Mouse (Mus musculus): ENCODE measurements at regions not wholly inside any gene's neighbourhood (a gene's known extent, or its start where the extent isn't known, plus 50 kb on each side); places are given as distances from the start of the nearest gene placed in this dataset.
A peak's percentile ranks its signal among the peaks of the same experiment; 100 is the strongest.

- no peak for TF ChIP-seq CTCF (IDR thresholded peaks at IDR 0.05)
- DNase-seq = peak; percentile 48
- intact Hi-C loops (cut with DNase I) = loop anchor here (5.0 to 10.0 kb wide), 2 partner anchors 152 to 295 kb away; no protein-coding TSS in a partner anchor
- H3K27ac ChIP-seq = no peak overlapping the region
- no peak overlapping the region for H3K4me3 ChIP-seq
These were observed 153.9 kb upstream of the Trp63 start for GRCm38 (mm10) chr16:25529681-25530080.

- intact Hi-C loops (cut with DNase I) = loop anchor here (2.0 to 10.0 kb wide), 3 partner anchors 87 to 293 kb away; no protein-coding TSS in a partner anchor
- peak; percentile 35 for DNase-seq
- Histone ChIP-seq H3K27ac (peak overlapping the region; percentile 77), H3K4me3 (no peak overlapping the region)
- TF ChIP-seq CTCF (IDR thresholded peaks at IDR 0.05) = no peak
These were observed 151.7 kb upstream of the Trp63 start for GRCm38 (mm10) chr16:25531761-25532336.

- no peak for TF ChIP-seq CTCF (IDR thresholded peaks at IDR 0.05)
- intact Hi-C loops (cut with DNase I) = loop anchor here (2.0 to 10.0 kb wide), 3 partner anchors 88 to 292 kb away; no protein-coding TSS in a partner anchor
- DNase-seq = no peak
- Histone ChIP-seq H3K4me3 (no peak overlapping the region), H3K27ac (peak overlapping the region; percentile 77)
These were observed 150.9 kb upstream of the Trp63 start for GRCm38 (mm10) chr16:25532519-25533205.

- intact Hi-C loops (cut with DNase I) = loop anchor here (2.0 to 10.0 kb wide), 3 partner anchors 88 to 292 kb away; no protein-coding TSS in a partner anchor
- peak overlapping the region; percentile 77 for H3K27ac ChIP-seq
- TF ChIP-seq CTCF (IDR thresholded peaks at IDR 0.05) = no peak
- peak; percentile 88 for DNase-seq
- no peak overlapping the region for H3K4me3 ChIP-seq
These were observed 150.4 kb upstream of the Trp63 start for GRCm38 (mm10) chr16:25533206-25533580.

- intact Hi-C loops (cut with DNase I) = loop anchor here (5.0 to 10.0 kb wide), 2 partner anchors 146 to 288 kb away; partner anchors contain the start of gene Trp63
- Histone ChIP-seq H3K4me3 (no peak overlapping the region), H3K27ac (no peak overlapping the region)
- TF ChIP-seq CTCF (IDR thresholded peaks at IDR 0.05) = peak; percentile 13; the same call in 1 of the 2 replicates
- DNase-seq = peak; percentile 33
These were observed 147.0 kb upstream of the Trp63 start for GRCm38 (mm10) chr16:25536550-25536949.

GRCm38 (mm10) chr16:25549542-25550110 lies 133.9 kb upstream of the Trp63 start:
- intact Hi-C loops (cut with DNase I) = no loop called here
- TF ChIP-seq CTCF (IDR thresholded peaks at IDR 0.05) = no peak
- H3K27ac ChIP-seq = no peak overlapping the region
- no peak for DNase-seq
- H3K4me3 ChIP-seq = no peak overlapping the region

- intact Hi-C loops (cut with DNase I) = no loop called here
- DNase-seq = no peak
- Histone ChIP-seq H3K4me3 (no peak overlapping the region), H3K27ac (no peak overlapping the region)
- no peak for TF ChIP-seq CTCF (IDR thresholded peaks at IDR 0.05)
These were observed 126.4 kb upstream of the Trp63 start for GRCm38 (mm10) chr16:25557181-25557580.

- intact Hi-C loops (cut with DNase I) = no loop called here
- Histone ChIP-seq H3K4me3 (no peak overlapping the region), H3K27ac (no peak overlapping the region)
- TF ChIP-seq CTCF (IDR thresholded peaks at IDR 0.05) = no peak
- DNase-seq = no peak
These were observed 103.3 kb upstream of the Trp63 start for GRCm38 (mm10) chr16:25580216-25580615.

- DNase-seq = no peak
- TF ChIP-seq CTCF (IDR thresholded peaks at IDR 0.05) = no peak
- intact Hi-C loops (cut with DNase I) = no loop called here
- H3K27ac ChIP-seq = no peak overlapping the region
- H3K4me3 ChIP-seq = no peak overlapping the region
These were observed 99.1 kb upstream of the Trp63 start for GRCm38 (mm10) chr16:25584337-25585069.

- TF ChIP-seq CTCF (IDR thresholded peaks at IDR 0.05) = no peak
- Histone ChIP-seq H3K4me3 (no peak overlapping the region), H3K27ac (no peak overlapping the region)
- no peak for DNase-seq
- intact Hi-C loops (cut with DNase I) = no loop called here
These were observed 98.5 kb upstream of the Trp63 start for GRCm38 (mm10) chr16:25585070-25585454.

GRCm38 (mm10) chr16:25585953-25586352 lies 97.6 kb upstream of the Trp63 start:
- no peak overlapping the region for H3K4me3 ChIP-seq
- TF ChIP-seq CTCF (IDR thresholded peaks at IDR 0.05) = no peak
- intact Hi-C loops (cut with DNase I) = no loop called here
- H3K27ac ChIP-seq = no peak overlapping the region
- DNase-seq = no peak

GRCm38 (mm10) chr16:25587879-25588347 lies 95.7 kb upstream of the Trp63 start:
- TF ChIP-seq CTCF (IDR thresholded peaks at IDR 0.05) = no peak
- no peak for DNase-seq
- no peak overlapping the region for H3K4me3 ChIP-seq
- no peak overlapping the region for H3K27ac ChIP-seq
- intact Hi-C loops (cut with DNase I) = no loop called here
